Mouse (Mus musculus) G1E (cell line): ENCODE measurements around the gene Plekhg1.

ENCODE experiments used
- CTCF ChIP-seq: IDR thresholded peaks from 2 replicates; pipeline ENCODE4 v1.5.1; 2012; ENCODE audit warnings: low read depth, low read length, inconsistent platforms, mixed read lengths
- TAL1 ChIP-seq: conservative IDR thresholded peaks from 2 replicates; pipeline ENCODE4 v1.6.1; 2012; ENCODE audit warnings: low read depth, low read length, inconsistent platforms, mixed read lengths

- TF ChIP-seq CTCF (no peak), TAL1 (no peak)
Measured at GRCm38 (mm10) chr10:3873467-3873866, 133.3 kb downstream of the Plekhg1 start.
